Comparison of ENCODE assay signal across 8 mouse cellular contexts in the genomic region with DNA sequence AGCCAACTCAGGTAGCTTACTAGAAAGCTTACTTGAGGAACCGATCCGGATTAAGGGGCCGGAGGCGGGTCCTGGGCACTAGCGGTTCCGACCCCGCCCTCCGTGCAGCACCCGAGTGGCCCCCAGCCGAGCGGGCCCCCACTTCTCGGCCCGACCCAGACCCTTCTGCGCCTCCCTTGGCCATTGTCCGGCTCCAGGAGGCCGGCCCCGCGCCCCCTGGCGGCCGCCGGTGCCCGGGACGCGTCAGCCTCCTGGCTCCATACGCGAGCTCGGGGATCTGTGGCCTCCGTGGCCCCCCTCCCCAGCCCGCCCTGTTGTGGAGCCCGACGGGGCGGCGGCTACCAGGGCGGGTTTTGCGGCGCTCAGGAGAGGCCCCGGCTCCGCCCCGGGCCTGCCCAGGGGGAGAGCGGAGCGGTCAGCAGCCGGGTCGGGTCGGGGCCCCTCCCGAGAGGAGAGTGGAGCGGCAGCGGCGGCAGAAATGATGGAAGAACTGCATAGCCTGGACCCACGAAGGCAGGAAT.
DNase-seq lines count a peak whose midpoint lies in the region; ATAC-seq and TF ChIP-seq lines count a peak whose summit lies in the region.
"Not testable (repeated sequence)": the region's sequence is repeated elsewhere in the genome, so short reads cannot be mapped to it uniquely, and the experiment has no call there.

No protein-coding gene starts in this region.

- H3K4me1 ChIP-seq in forebrain, embryonic 12.5 days; heart, embryonic 15.5 days (replicated peaks); limb, embryonic 14.5 days (ENCODE audit: control insufficient read depth, insufficient read depth, low read length); midbrain, embryonic 11.5 days (ENCODE audit: control insufficient read depth, insufficient read depth, low read length): not testable (repeated sequence)

- H3K9ac ChIP-seq in forebrain, embryonic 12.5 days; heart, embryonic 15.5 days; midbrain, embryonic 11.5 days (ENCODE audit: low read length): not testable (repeated sequence)
- peak overlapping the region; percentile 36; the same call in 1 of the 2 replicates for H3K9ac ChIP-seq in limb, embryonic 14.5 days (ENCODE audit: low read depth, low read length, severe bottlenecking)

- peak overlapping the region; percentile 26 for H3K4me3 ChIP-seq in forebrain, embryonic 12.5 days (replicated peaks)
- peak overlapping the region; percentile 36 for H3K4me3 ChIP-seq in heart, embryonic 15.5 days
- peak overlapping the region; percentile 24 for H3K4me3 ChIP-seq in limb, embryonic 14.5 days (replicated peaks; ENCODE audit: low read length)
- not testable (repeated sequence) for H3K4me3 ChIP-seq in midbrain, embryonic 11.5 days (ENCODE audit: low read depth, low read length)

- not testable (repeated sequence) for H3K36me3 ChIP-seq in forebrain, embryonic 12.5 days (replicated peaks); heart, embryonic 15.5 days; limb, embryonic 14.5 days (ENCODE audit: control insufficient read depth, insufficient read depth, low read length); midbrain, embryonic 11.5 days (ENCODE audit: control insufficient read depth, insufficient read depth, low read length)

- peak; percentile 89 for ATAC-seq in forebrain, embryonic 12.5 days (ENCODE audit: low FRiP score)
- peak; percentile 89 for ATAC-seq in heart, embryonic 15.5 days (replicated peaks; ENCODE audit: insufficient number of reproducible peaks, insufficient read depth, low FRiP score, low read depth)
- peak; percentile 86 for ATAC-seq in limb, embryonic 14.5 days (ENCODE audit: low FRiP score, low read depth)
- ATAC-seq in midbrain, embryonic 11.5 days (ENCODE audit: low FRiP score): peak; percentile 99

- WGBS in forebrain, embryonic 12.5 days: 2% methylated on average over 33 of the region's 49 CpGs
- 3% methylated on average over 49 of the region's 49 CpGs for WGBS in heart, embryonic 15.5 days
- WGBS in limb, embryonic 14.5 days: under 1% methylated on average over 25 of the region's 49 CpGs
- WGBS in midbrain, embryonic 11.5 days: 3% methylated on average over 37 of the region's 49 CpGs

- not testable (repeated sequence) for H3K9me3 ChIP-seq in forebrain, embryonic 12.5 days; heart, embryonic 15.5 days (replicated peaks); limb, embryonic 14.5 days (ENCODE audit: control insufficient read depth, low read length); midbrain, embryonic 11.5 days (ENCODE audit: control insufficient read depth, low read length)

- H3K4me2 ChIP-seq in forebrain, embryonic 12.5 days: peak overlapping the region; percentile 42
- peak overlapping the region; percentile 59 for H3K4me2 ChIP-seq in heart, embryonic 15.5 days
- peak overlapping the region; percentile 23; the same call in 1 of the 2 replicates for H3K4me2 ChIP-seq in limb, embryonic 14.5 days (replicated peaks; ENCODE audit: low read depth, low read length, severe bottlenecking)
- H3K4me2 ChIP-seq in midbrain, embryonic 11.5 days: peak overlapping the region; percentile 23; the same call in 1 of the 2 replicates

- peak; percentile 47 for DNase-seq in adrenal gland, postnatal 25 days
- peak; percentile 21 for DNase-seq in kidney, adult 9 months
- DNase-seq in limb, embryonic 14.5 days (ENCODE audit: low spot score): peak; percentile 1
- DNase-seq in midbrain, embryonic 11.5 days (ENCODE audit: low spot score, missing footprints): peak; percentile 95
- DNase-seq in right cerebral cortex, postnatal 25 days: peak; percentile 4
- DNase-seq in urinary bladder, postnatal 4 days (ENCODE audit: low spot score in 2 of 2): peak; percentile 44 to 65

- H3K27ac ChIP-seq in forebrain, embryonic 12.5 days; heart, embryonic 15.5 days; limb, embryonic 14.5 days (replicated peaks; ENCODE audit: low read depth, low read length); midbrain, embryonic 11.5 days (ENCODE audit: low read depth, low read length): not testable (repeated sequence)

- H3K27me3 ChIP-seq in forebrain, embryonic 12.5 days; heart, embryonic 15.5 days; limb, embryonic 14.5 days (ENCODE audit: control insufficient read depth, insufficient read depth, low read length); midbrain, embryonic 11.5 days (ENCODE audit: control insufficient read depth, insufficient read depth, low read length): not testable (repeated sequence)

- TF ChIP-seq POLR2A in limb, embryonic 14.5 days (IDR thresholded peaks at IDR 0.05; ENCODE audit: borderline replicate concordance, extremely low read depth, insufficient read depth, insufficient read length): not testable (repeated sequence)

Comparison
In these comparisons a context has a peak if more than half of its experiments do, and no peak if none do; other contexts are left out.
1. DNase-seq: peak in every context shown above with its lines; median percentile 95 in midbrain, embryonic 11.5 days; 54 in urinary bladder, postnatal 4 days; 47 in adrenal gland, postnatal 25 days; 21 in kidney, adult 9 months; 4 in right cerebral cortex, postnatal 25 days; 1 in limb, embryonic 14.5 days.